Mouse (Mus musculus) lung, postnatal 25 days (tissue): ENCODE data around the gene Vmn2r59.
"Not testable (repeated sequence)": the region's sequence is repeated elsewhere in the genome, so short reads cannot be mapped to it uniquely, and the experiment has no call there.

ENCODE experiments used
- DNase-seq: peaks from one replicate; pipeline ENCODE4 v3.0.0; 2022; ENCODE audit warnings: low spot score

Vmn2r59 gene

DNA sequence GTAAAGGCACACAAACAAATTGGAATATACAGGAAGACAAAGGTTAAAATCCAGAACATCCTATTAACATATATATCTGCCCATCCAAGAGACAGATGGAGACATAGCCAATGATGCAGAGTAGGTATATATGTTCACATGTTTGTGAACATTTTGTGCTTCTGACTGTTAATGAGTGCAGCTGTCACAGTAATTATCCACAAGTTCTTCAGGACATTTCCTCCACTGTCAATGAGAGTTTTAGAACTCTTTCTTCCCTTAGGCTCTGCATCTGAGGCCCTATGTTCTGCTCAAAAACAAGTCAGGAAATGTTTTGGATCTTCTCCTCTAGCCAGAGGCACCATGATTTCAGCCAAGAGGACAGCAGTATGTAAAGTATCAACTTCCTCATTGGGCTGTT lies at the start of gene Vmn2r59:
Vmn2r59 (minus strand) TSS at position 101 of the 400 bp plus-strand sequence.
- DNase-seq = no peak

DNA sequence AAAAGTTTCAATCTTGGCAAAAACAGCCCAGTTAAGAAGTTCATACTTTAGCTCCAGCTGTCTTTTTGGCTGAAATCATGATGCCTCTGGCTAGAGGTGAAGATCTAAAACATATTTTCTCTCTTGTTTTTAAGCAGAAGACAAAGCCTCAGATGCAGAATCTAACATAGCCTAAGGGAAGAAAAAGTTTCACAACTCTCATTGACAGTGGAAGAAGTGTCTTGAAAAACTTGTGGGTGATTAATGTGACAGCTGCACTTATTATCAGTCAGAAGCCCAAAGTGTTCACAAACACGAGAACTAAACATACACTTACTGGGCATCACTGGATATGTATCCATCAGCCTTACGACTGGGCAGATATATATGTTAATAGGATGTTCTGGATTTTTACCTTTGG lies 48.6 kb upstream of the Vmn2r59 start, which contains the start of gene Vmn2r60:
Vmn2r60 (plus strand) TSS at position 301 of the 400 bp plus-strand sequence.
- no peak for DNase-seq

DNA sequence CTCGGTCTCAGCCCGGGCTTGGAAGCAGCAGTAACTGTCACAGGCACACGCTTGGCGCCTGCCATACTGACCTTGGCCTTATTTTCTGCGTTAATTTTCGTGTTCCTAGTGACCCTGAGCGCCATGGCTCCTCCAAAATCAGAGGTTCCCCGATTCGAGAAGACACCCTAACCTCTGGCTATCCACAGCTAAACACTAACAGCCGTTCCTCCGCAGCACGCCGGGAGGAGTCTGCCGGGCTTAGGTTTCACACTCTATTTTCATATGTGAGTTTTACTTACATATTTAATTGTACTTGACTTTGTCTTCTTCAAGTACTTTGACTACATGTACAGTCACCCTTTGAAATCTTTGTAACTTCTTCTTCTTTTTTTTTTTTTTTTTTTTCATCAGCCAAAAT lies 48.2 kb upstream of the Vmn2r59 start:
- not testable (repeated sequence) for DNase-seq
